Mouse (Mus musculus): ENCODE data around the gene Spats1. TPM values are rescaled to one million over a fixed set of nuclear protein-coding genes. Genes with fewer than 3 reads are reported as not detected.
"Not testable (repeated sequence)": the region's sequence is repeated elsewhere in the genome, so short reads cannot be mapped to it uniquely, and the experiment has no call there.

Gene Spats1
- polyA plus RNA-seq, 1 experiment from 2014 or later, result 0.17 TPM

GRCm38 (mm10) chr17:45432706-45433398 lies 42.4 kb downstream of the Spats1 start:
- ATAC-seq (replicated peaks; ENCODE audit: insufficient number of reproducible peaks, low FRiP score, low TSS enrichment, low read depth) (peak; percentile 69), DNase-seq (ENCODE audit: low spot score) (no peak)
- Histone ChIP-seq H3K4me3 (ENCODE audit: low read depth, low read length) (peak overlapping the region; percentile 82), H3K27ac (replicated peaks; ENCODE audit: low read depth, low read length) (peak overlapping the region; percentile 73), H3K36me3 (replicated peaks; ENCODE audit: control insufficient read depth, insufficient read depth, low read depth, low read length) (no peaks in the 10 kb centered on the region), H3K9me3 (replicated peaks; ENCODE audit: control insufficient read depth, low read length) (no peaks in the 10 kb centered on the region), H3K4me1 (ENCODE audit: control insufficient read depth, insufficient read depth, low read length) (peaks cover 4% of the 10 kb centered on the region), H3K27me3 (ENCODE audit: control insufficient read depth, insufficient read depth, low read length) (no peaks in the 10 kb centered on the region), H3K9ac (replicated peaks; ENCODE audit: low read length) (peak overlapping the region; percentile 86), H3K4me2 (ENCODE audit: low read depth, low read length) (peak overlapping the region; percentile 87)
- 1% methylated on average over 62 of the region's 62 CpGs for WGBS

- Histone ChIP-seq H3K4me2 (ENCODE audit: low read depth, low read length) (peak overlapping the region; percentile 87), H3K27me3 (ENCODE audit: control insufficient read depth, insufficient read depth, low read length) (no peaks in the 10 kb centered on the region), H3K9me3 (replicated peaks; ENCODE audit: control insufficient read depth, low read length) (no peaks in the 10 kb centered on the region), H3K9ac (replicated peaks; ENCODE audit: low read length) (peak overlapping the region; percentile 86), H3K27ac (replicated peaks; ENCODE audit: low read depth, low read length) (no peak overlapping the region), H3K4me1 (ENCODE audit: control insufficient read depth, insufficient read depth, low read length) (peaks cover 4% of the 10 kb centered on the region), H3K36me3 (replicated peaks; ENCODE audit: control insufficient read depth, insufficient read depth, low read depth, low read length) (no peaks in the 10 kb centered on the region), H3K4me3 (ENCODE audit: low read depth, low read length) (peak overlapping the region; percentile 82)
- WGBS, result 80% methylated on average over 3 of the region's 3 CpGs
- ATAC-seq (replicated peaks; ENCODE audit: insufficient number of reproducible peaks, low FRiP score, low TSS enrichment, low read depth) (no peak), DNase-seq (ENCODE audit: low spot score) (no peak)
Measured at GRCm38 (mm10) chr17:45432007-45432406, 43.2 kb downstream of the Spats1 start.

GRCm38 (mm10) chr17:45417387-45417786 lies 57.8 kb downstream of the Spats1 start:
- Histone ChIP-seq H3K9me3 (replicated peaks; ENCODE audit: control insufficient read depth, low read length) (no peaks in the 10 kb centered on the region), H3K4me1 (ENCODE audit: control insufficient read depth, insufficient read depth, low read length) (no peaks in the 10 kb centered on the region), H3K27me3 (ENCODE audit: control insufficient read depth, insufficient read depth, low read length) (no peaks in the 10 kb centered on the region), H3K4me3 (ENCODE audit: low read depth, low read length) (no peak overlapping the region), H3K36me3 (replicated peaks; ENCODE audit: control insufficient read depth, insufficient read depth, low read depth, low read length) (peaks cover 3% of the 10 kb centered on the region; the same call in 1 of the 2 replicates), H3K27ac (replicated peaks; ENCODE audit: low read depth, low read length) (no peak overlapping the region), H3K9ac (replicated peaks; ENCODE audit: low read length) (no peak overlapping the region), H3K4me2 (ENCODE audit: low read depth, low read length) (no peak overlapping the region)
- DNase-seq (ENCODE audit: low spot score) (no peak), ATAC-seq (replicated peaks; ENCODE audit: insufficient number of reproducible peaks, low FRiP score, low TSS enrichment, low read depth) (no peak)
- WGBS, result 79% methylated on average over 2 of the region's 2 CpGs

- not testable (repeated sequence) for H3K4me1 ChIP-seq (ENCODE audit: control insufficient read depth, insufficient read depth, low read length); H3K27ac ChIP-seq (replicated peaks; ENCODE audit: low read depth, low read length); H3K36me3 ChIP-seq (replicated peaks; ENCODE audit: control insufficient read depth, insufficient read depth, low read depth, low read length); H3K4me3 ChIP-seq (ENCODE audit: low read depth, low read length); DNase-seq (ENCODE audit: low spot score); ATAC-seq (replicated peaks; ENCODE audit: insufficient number of reproducible peaks, low FRiP score, low TSS enrichment, low read depth); H3K27me3 ChIP-seq (ENCODE audit: control insufficient read depth, insufficient read depth, low read length); H3K4me2 ChIP-seq (ENCODE audit: low read depth, low read length); H3K9me3 ChIP-seq (replicated peaks; ENCODE audit: control insufficient read depth, low read length); H3K9ac ChIP-seq (replicated peaks; ENCODE audit: low read length)
- 92% methylated on average over 2 of the region's 2 CpGs for WGBS
Measured at GRCm38 (mm10) chr17:45411617-45412016, 63.6 kb downstream of the Spats1 start.

GRCm38 (mm10) chr17:45408719-45409118 lies 66.5 kb downstream of the Spats1 start:
- 93% methylated on average over 2 of the region's 2 CpGs for WGBS
- no peak for ATAC-seq (replicated peaks; ENCODE audit: insufficient number of reproducible peaks, low FRiP score, low TSS enrichment, low read depth)
- H3K4me2 ChIP-seq (ENCODE audit: low read depth, low read length), result no peak overlapping the region

GRCm38 (mm10) chr17:45406281-45406680 lies 68.9 kb downstream of the Spats1 start:
- H3K4me1 ChIP-seq (ENCODE audit: control insufficient read depth, insufficient read depth, low read length), result no peaks in the 10 kb centered on the region
- H3K9me3 ChIP-seq (replicated peaks; ENCODE audit: control insufficient read depth, low read length), result no peaks in the 10 kb centered on the region
- no peaks in the 10 kb centered on the region for H3K27me3 ChIP-seq (ENCODE audit: control insufficient read depth, insufficient read depth, low read length)
- peaks cover 9% of the 10 kb centered on the region for H3K36me3 ChIP-seq (replicated peaks; ENCODE audit: control insufficient read depth, insufficient read depth, low read depth, low read length)
- no peak for ATAC-seq (replicated peaks; ENCODE audit: insufficient number of reproducible peaks, low FRiP score, low TSS enrichment, low read depth)
- no peak overlapping the region for H3K4me3 ChIP-seq (ENCODE audit: low read depth, low read length)
- 95% methylated on average over 10 of the region's 10 CpGs for WGBS
- H3K9ac ChIP-seq (replicated peaks; ENCODE audit: low read length), result no peak overlapping the region
- no peak overlapping the region for H3K27ac ChIP-seq (replicated peaks; ENCODE audit: low read depth, low read length)
- no peak overlapping the region for H3K4me2 ChIP-seq (ENCODE audit: low read depth, low read length)
- DNase-seq (ENCODE audit: low spot score), result peak; percentile 28

More at GRCm38 (mm10) chr17:45408719-45409118, 66.5 kb downstream of the Spats1 start:
- Histone ChIP-seq H3K4me3 (ENCODE audit: low read depth, low read length) (no peak overlapping the region), H3K4me1 (ENCODE audit: control insufficient read depth, insufficient read depth, low read length) (no peaks in the 10 kb centered on the region), H3K27me3 (ENCODE audit: control insufficient read depth, insufficient read depth, low read length) (no peaks in the 10 kb centered on the region), H3K27ac (replicated peaks; ENCODE audit: low read depth, low read length) (no peak overlapping the region), H3K9me3 (replicated peaks; ENCODE audit: control insufficient read depth, low read length) (no peaks in the 10 kb centered on the region), H3K36me3 (replicated peaks; ENCODE audit: control insufficient read depth, insufficient read depth, low read depth, low read length) (peaks cover 9% of the 10 kb centered on the region), H3K9ac (replicated peaks; ENCODE audit: low read length) (no peak overlapping the region)
- no peak for DNase-seq (ENCODE audit: low spot score)

- no peak for ATAC-seq (replicated peaks; ENCODE audit: insufficient number of reproducible peaks, low FRiP score, low TSS enrichment, low read depth)
- DNase-seq (ENCODE audit: low spot score), result peak; percentile 84
- no peaks in the 10 kb centered on the region for H3K4me1 ChIP-seq (ENCODE audit: control insufficient read depth, insufficient read depth, low read length)
- H3K36me3 ChIP-seq (replicated peaks; ENCODE audit: control insufficient read depth, insufficient read depth, low read depth, low read length), result peaks cover 9% of the 10 kb centered on the region
- no peaks in the 10 kb centered on the region for H3K9me3 ChIP-seq (replicated peaks; ENCODE audit: control insufficient read depth, low read length)
- H3K27ac ChIP-seq (replicated peaks; ENCODE audit: low read depth, low read length), result no peak overlapping the region
- H3K4me3 ChIP-seq (ENCODE audit: low read depth, low read length), result no peak overlapping the region
- no peak overlapping the region for H3K4me2 ChIP-seq (ENCODE audit: low read depth, low read length)
- 15% methylated on average over 3 of the region's 3 CpGs for WGBS
- H3K27me3 ChIP-seq (ENCODE audit: control insufficient read depth, insufficient read depth, low read length), result no peaks in the 10 kb centered on the region
- H3K9ac ChIP-seq (replicated peaks; ENCODE audit: low read length), result no peak overlapping the region
Measured at GRCm38 (mm10) chr17:45403207-45403606, 72.0 kb downstream of the Spats1 start.

GRCm38 (mm10) chr17:45402601-45403000 lies 72.6 kb downstream of the Spats1 start:
- no peak for ATAC-seq (replicated peaks; ENCODE audit: insufficient number of reproducible peaks, low FRiP score, low TSS enrichment, low read depth)
- H3K9me3 ChIP-seq (replicated peaks; ENCODE audit: control insufficient read depth, low read length), result no peaks in the 10 kb centered on the region
- H3K36me3 ChIP-seq (replicated peaks; ENCODE audit: control insufficient read depth, insufficient read depth, low read depth, low read length), result peaks cover 8% of the 10 kb centered on the region
- 73% methylated on average over 3 of the region's 3 CpGs for whole genome bisulfite sequencing
- H3K9ac ChIP-seq (replicated peaks; ENCODE audit: low read length), result no peak overlapping the region
- no peaks in the 10 kb centered on the region for H3K4me1 ChIP-seq (ENCODE audit: control insufficient read depth, insufficient read depth, low read length)
- H3K4me2 ChIP-seq (ENCODE audit: low read depth, low read length), result no peak overlapping the region
- no peak for DNase-seq (ENCODE audit: low spot score)
- H3K4me3 ChIP-seq (ENCODE audit: low read depth, low read length), result no peak overlapping the region
- no peaks in the 10 kb centered on the region for H3K27me3 ChIP-seq (ENCODE audit: control insufficient read depth, insufficient read depth, low read length)
- no peak overlapping the region for H3K27ac ChIP-seq (replicated peaks; ENCODE audit: low read depth, low read length)

All from embryonic facial prominence, embryonic 11.5 days (tissue).